Mouse (Mus musculus) E14TG2a.4 (cell line): ENCODE measurements around the gene Necab3.

ENCODE experiments used
- CTCF ChIP-seq: conservative IDR thresholded peaks from 2 replicates; pipeline ENCODE4 v1.5.1; 2014; ENCODE audit warnings: low read length
- NANOG ChIP-seq: IDR thresholded peaks from 2 replicates; pipeline ENCODE4 v1.6.1; 2014; ENCODE audit warnings: borderline replicate concordance, low read length, mixed read lengths
- POU5F1 ChIP-seq: IDR thresholded peaks from 2 replicates; pipeline ENCODE4 v1.6.1; 2014; ENCODE audit warnings: low read length, borderline replicate concordance

DNA sequence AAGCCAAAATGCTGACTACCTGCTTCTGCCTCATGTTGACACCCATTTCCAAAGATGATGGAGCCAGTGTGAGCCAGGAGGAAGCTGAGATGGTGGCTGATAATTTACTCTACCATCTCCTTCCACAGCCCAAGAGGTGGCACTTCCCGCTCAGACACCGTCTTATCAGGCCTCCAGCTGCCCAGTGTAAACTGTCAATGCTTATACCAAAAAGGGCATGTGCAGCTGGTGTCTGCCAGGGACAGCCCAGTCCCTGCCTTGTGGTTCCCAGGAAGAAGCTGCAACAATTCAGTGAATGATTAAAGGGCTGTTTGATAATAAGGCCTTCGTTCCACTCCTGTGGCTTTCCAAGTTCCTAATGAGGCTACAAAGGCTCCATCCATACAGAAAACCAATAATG lies 20.0 kb downstream of the Necab3 start:
- no peak for TF ChIP-seq CTCF
- TF ChIP-seq NANOG: no peak
- TF ChIP-seq POU5F1: no peak
